Mouse (Mus musculus): ENCODE results near the gene Cdh23.

Gene Cdh23

DNA sequence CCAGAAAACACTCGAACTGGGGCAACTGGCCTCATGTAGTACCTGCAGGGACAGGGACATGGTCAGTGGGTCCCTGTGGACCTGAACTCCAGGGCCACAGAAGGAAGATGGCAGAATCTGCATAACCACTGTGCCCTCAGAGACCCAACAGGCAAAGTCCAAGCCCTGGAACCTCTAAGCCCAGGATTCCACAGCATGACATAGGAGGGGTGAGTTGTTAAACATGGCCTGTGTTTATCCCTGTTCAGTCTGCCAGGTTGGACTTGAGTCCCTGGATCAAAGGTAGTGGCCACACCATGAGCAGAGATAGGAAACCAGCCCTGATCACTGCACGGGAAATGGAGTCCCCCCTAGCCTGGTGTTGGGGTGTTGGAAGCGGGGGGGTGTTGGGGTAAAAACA is 20.2 kb upstream of the Cdh23 start:
- in situ Hi-C loops (cut with MboI, MseI), result loop anchor here in 1 of 2 experiments (10.0 kb wide), 1 partner anchor 1252 kb away; no protein-coding TSS in a partner anchor

DNA sequence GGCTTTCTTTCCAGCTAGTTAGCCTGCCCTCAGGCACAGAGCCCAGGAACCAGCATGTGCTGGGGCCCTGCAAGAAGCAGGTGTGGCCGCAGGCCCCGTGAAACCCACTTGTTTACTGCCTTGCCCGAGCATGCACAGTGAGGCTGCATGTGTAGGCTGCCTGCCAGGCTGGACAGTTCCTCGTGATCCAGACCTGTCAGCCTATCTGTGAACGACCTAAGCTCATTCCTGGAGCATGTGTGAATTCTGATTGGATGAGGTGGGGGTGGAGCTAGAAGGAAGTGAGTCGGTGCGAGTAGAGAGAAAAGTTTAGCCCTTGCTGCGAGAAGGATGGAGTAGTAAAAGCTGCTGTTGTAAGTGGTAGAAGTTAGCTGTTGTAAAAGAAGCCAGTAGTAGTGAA is 16.0 kb upstream of the Cdh23 start:
- in situ Hi-C loops (cut with MboI, MseI), result loop anchor here in 1 of 2 experiments (10.0 kb wide), 1 partner anchor 1247 kb away; no protein-coding TSS in a partner anchor

DNA sequence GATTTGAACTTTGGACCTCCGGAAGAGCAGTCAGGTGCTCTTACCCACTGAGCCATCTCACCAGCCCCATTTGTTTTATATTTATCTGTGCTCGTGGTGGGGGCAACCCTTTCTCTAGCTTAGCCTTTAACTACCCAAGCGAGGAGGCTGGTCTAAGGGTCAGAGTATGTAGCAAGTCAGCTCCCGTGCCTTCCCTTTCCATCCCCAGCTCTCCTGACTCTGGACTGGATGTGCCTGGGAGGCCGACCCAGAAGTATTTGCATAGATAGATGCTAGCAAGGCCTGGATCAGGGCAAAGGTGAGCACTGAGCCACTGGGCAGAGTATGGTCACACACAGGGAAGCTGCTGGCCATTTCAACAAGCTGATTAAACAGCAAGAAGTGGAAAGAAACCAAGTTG is 12.5 kb upstream of the Cdh23 start:
- in situ Hi-C loops (cut with MboI, MseI), result no loop called here

DNA sequence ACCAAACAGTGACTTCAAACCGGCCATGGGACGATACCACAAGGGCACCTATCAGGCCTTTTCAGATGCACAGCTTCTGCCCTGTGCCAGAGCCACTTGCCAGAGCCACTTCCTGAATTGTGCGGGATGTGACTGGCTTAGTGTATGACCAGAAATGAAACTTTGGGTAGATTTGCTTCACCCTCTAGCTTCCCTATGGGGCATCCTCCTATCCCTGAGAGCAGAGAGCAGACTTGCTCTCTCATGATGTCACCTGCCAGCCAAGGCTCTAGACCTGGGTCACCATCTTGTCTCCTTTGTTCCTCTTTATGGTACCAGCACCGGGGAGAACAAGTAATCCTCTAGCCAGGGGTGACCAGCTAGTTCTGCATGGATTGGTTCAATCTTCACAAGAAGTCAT is 10.0 kb upstream of the Cdh23 start:
- in situ Hi-C loops (cut with MboI, MseI), result no loop called here

DNA sequence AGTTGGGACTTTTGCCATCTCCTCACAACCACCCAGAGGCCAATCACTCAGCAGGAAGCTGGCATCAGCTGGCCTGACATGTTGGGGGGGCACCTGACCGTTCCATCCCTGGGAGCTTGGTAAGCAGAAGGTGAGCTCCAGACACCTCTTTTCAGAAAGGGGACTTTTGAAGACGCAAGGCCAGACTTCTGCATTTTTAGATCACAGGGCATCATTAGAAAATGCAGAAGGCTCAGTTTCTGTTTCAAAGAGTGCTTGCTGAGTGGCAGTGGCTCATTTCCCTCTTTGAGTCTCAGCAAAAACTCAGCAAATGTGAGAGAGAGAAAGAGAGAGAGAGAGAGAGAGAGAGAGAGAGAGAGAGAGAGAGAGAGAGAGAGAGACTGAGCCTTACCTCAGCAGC is 8.8 kb upstream of the Cdh23 start:
- in situ Hi-C loops (cut with MboI, MseI), result no loop called here

DNA sequence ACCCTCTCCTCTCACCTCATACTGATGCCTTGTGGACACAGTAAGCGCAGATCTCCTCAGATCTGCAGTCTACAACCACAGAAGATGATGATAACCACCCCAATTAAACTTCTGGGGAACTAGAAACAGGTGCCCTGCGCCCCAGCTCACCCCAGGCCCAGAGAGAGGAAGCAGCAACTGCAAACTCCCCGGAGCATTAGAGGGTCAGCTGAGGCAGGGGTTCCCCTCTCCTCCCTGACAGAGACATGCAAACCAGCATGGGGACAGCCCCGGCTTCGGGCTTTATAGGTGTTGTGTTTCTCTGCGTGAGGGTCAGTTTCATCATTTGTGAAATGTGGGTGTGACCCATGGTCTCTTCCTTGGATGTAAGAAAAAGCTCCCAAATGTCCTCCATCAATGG is 1.5 kb upstream of the Cdh23 start:
- in situ Hi-C loops (cut with MboI, MseI), result loop anchor here (5.0 to 10.0 kb wide), 2 partner anchors 165 to 523 kb away; no protein-coding TSS in a partner anchor

DNA sequence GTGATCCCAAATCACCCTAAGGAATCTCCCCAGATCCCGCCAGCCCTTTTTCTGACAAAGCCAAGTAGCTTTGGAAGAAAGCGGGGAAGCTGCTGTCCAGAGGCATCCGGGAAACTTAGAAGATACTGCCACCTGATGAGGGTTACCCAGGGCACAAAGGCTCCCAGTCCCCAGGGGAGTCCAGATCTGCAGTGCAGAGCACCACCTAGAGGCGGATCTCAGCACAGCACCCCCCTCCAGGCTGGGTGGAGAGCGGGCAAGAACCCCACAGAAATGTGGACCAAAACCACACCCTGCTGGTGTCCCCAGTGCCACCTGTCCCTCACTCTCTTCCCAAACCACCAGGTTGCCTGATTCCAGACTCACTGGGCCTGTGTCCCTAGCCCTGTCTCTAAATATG is 685 bp upstream of the Cdh23 start:
- in situ Hi-C loops (cut with MboI, MseI), result loop anchor here (5.0 to 10.0 kb wide), 2 partner anchors 165 to 522 kb away; no protein-coding TSS in a partner anchor

DNA sequence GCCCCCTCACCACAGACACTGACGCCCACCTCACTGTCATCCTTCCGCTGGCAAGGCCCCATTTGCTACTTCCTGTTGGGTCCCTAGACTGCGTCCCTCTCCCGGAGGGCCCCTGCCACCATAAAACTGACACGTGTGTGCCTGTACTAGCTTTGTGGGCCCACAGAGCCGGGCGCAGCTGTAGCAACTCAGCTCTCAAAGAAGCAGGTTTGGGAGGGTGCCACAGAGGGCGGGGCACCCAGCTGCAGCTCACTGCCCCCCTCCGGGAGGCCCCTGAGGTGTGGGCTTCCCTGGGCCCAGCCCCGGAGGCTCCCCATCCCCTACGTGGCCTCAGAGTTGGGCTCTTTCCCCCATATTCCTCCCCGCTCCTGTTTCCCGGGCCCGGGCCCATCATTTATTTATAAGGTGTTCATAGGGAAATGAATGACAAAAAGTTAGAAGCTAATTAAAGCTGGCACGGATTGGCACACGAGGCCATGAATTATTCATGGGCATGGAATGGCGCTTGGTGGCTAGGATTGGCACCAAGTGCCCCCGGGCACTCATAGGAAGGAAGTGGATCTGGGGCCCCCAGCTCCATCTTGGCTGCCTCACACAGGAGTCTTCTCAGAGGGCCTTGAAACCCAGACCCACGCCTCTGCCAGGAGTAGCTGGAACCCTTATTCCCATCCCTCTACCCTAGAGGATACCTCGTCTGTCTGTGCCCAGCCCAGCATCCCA is 4.5 kb downstream of the Cdh23 start:
- in situ Hi-C loops (cut with MboI, MseI), result loop anchor here in 1 of 2 experiments (10.0 kb wide), 1 partner anchor 517 kb away; no protein-coding TSS in a partner anchor

DNA sequence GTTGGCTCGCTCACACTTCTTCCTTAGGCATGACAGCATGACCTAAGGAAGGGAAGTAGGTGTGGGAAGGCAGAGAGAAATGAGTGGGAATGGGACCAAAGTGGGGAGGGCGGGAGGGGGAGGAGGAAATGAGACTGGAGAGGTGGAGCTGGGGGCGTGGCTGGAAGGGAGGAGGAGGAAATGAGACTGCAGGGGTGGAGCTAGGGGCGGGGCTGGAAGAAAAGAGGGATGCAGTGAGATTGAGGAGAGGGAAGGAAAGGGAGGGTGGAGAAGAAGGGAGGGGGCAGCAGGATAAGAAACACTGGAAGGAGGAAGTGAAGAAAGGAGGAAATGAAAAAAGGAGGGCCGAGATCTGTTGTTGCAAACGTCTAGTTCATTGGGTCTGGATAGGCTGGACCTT is 5.3 kb downstream of the Cdh23 start:
- in situ Hi-C loops (cut with MboI, MseI), result loop anchor here in 1 of 2 experiments (10.0 kb wide), 1 partner anchor 516 kb away; no protein-coding TSS in a partner anchor

DNA sequence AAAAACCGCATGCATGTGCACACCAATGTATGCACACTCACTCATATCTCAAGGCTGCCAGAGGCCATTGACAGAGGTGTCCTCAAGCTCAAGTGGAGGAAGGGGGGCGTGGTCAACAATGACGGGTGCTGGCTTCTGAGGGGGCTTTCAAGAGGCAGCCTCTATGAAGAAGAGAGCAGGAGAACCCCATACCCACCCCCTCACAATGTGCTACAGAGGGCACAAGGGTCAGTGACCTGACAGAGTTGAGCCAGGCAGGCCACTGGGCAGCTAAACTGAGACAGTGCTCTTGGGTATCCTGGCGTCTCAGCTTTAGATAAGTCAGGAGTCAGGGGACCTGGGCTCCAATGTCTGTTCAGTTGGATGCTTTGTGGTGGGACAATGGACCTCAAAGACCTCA is 6.9 kb downstream of the Cdh23 start:
- in situ Hi-C loops (cut with MboI, MseI), result no loop called here

DNA sequence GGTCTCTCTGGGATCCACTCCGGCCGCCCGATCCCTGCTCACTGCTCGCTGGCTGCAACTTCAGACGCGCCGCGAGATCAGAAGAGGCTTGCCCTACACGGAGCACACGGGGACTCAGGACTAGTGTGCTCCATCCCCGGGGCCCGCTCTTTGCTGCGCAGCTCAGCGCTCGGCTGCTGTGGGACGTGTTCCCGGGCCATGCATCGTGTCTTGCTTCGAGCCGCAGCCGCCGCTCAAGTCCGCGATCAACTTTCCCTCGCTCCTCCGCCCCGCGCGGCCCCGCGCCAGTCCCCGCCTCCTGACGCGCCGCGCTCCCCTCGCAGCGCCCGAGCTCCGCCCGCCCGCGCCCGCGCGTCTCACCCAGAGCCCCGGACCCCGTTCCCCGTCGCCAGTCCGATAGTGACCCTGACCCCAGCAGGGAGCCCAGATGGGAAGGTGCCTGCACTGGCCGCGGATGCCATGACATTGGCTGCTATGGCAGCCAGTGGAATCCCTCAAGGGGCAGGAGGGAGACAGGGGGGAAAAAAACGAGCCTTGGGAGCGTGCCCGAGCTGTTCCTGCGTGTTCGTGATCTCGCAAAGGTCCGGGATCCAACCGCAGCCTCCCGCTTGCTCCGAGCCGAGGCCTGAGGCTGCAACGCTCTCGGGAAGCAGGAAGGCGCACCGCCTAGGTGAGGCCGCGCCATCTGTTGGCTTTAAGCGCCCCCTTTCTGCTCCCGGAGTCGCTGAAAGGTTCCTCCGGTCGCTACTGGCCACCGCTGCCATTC is 9.1 kb downstream of the Cdh23 start:
- in situ Hi-C loops (cut with MboI, MseI), result no loop called here

DNA sequence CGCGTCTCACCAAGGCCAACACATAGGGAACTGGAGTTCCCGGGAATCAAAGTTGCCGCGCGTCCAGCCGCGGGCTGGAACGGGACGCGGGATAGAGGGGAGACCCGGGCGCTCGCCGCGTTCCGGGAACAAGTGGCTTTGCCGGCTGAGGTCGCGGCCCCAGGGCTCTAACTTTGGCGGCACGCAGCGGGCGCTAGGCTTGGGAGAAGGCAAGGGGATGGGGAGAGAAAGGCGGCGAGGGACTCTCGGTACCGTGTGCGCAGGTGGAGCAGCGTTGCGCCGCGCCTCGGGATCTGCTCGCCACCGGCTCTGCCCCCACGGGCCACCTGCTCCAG is 9.7 kb downstream of the Cdh23 start:
- in situ Hi-C loops (cut with MboI, MseI), result no loop called here

DNA sequence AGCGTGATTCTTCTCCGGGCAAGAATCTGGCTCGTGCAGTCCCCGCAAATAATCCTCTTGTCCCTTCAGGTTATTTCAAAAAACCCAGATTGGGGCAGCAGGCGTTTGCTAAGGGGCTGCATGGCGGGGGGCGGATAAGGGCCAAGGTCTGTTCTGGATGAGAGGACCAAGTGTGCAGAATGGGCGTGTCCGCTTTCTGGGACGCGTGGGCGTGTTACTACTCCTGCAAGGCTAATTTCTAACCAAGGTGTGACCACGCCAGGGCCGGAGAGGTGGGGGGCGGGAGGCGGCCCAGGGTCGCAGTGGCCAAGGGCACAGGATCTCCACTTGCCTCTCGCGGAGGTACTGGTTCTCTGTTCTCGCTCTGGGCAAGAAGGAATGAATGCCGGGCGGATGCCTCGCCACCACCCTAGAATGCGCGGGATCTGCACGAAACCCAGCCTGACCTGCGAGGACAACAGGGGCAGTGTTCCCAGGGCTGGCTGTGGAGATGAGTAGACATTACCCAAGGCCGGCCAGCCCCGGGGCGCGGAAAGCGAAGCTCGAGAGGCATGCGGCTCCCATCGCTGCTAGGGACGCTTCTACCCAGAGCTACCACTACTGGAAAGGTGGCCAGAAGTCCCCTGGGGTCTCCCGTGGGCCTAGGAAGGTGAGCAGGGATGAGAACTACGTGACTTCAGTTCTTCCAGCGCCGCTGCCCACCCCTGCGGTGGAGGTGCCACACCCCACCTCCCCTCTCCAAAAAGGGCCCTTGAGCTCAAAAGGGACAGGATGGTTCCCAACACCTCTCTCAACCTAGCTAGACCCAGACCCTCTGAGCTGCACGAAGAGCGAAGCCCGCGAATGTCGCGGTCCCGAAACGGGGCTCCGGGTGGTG is 10.3 kb downstream of the Cdh23 start:
- in situ Hi-C loops (cut with MboI, MseI), result no loop called here

DNA sequence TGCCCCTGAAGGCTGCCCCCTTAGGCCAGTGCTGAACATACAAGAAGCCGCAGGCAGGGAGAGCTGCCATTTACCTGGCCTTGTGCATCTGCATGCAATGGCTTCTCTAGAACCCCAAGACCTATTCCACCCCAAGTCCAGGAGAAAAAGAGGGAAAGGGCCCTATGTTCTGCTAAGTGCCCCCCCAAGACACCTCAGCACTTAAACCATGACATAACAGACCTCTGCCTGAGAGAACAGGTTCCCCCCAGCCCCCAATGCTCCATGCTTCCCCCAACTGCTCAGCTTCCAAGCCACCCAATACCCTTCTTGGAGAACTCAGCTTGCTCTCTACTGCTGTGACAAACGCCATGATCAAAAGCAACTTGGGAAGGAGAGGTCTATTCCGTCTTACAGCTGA is 17.4 kb downstream of the Cdh23 start:
- in situ Hi-C loops (cut with MboI, MseI), result loop anchor here in 1 of 2 experiments (5.0 kb wide), 1 partner anchor 1263 kb away; no protein-coding TSS in a partner anchor

DNA sequence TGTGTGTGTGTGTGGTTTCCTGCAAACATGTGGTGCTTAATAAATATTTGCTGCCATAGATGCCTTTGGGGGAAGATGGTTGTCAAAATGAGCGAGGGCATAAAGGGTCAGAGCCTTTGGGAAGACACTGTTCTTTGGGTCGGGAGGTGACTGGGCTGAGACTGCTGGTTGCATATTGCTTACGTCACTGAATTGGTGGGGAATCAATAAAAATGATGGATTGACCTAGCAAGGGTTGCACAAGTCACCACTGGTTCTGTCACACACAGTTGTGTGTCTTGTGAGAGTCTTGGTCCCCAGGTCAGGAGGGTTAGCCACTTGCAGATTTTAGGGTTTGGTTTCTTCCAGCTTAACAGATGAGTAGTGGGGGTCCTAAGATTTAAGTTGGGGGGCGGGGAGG is 19.0 kb downstream of the Cdh23 start:
- in situ Hi-C loops (cut with MboI, MseI), result loop anchor here in 1 of 2 experiments (5.0 kb wide), 1 partner anchor 1265 kb away; no protein-coding TSS in a partner anchor

DNA sequence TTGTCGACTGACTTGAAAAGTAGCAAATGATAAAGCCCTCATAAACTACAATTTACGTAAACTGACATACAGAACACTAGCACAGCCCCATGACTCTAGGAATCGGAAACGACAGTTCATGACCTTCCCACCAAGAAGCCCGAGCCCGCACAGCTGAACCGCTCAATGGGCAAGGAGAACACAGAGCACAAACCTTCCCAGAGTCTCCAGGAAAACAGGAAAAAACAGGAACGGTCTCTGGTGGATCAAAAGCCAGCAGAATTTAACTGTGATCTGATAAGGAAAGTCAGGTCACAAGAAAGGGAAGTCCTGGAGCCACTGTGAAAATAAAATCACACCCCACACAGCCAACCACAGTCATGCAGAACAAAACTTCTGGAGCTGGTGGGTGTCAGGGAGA is 26.1 kb downstream of the Cdh23 start:
- in situ Hi-C loops (cut with MboI, MseI), result no loop called here

DNA sequence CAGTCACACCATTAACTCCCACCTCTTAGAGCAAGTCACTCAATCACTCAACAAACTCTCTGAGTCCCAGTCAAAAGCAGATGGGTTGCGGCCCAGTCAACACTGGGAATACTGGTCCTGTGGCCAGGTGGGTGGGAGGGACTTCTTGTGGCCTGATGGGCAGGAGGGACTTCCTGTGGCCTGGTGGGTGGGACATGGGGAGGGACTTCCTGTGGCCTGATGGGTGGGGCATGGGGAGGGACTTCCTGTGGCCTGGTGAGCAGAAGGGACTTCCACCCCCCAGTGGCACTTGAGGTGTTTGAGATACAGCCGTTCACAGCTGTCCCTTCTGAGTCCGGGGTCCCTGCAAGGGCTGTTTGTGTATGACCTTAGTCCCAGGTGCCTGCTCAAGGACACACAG is 27.7 kb downstream of the Cdh23 start:
- in situ Hi-C loops (cut with MboI, MseI), result no loop called here

DNA sequence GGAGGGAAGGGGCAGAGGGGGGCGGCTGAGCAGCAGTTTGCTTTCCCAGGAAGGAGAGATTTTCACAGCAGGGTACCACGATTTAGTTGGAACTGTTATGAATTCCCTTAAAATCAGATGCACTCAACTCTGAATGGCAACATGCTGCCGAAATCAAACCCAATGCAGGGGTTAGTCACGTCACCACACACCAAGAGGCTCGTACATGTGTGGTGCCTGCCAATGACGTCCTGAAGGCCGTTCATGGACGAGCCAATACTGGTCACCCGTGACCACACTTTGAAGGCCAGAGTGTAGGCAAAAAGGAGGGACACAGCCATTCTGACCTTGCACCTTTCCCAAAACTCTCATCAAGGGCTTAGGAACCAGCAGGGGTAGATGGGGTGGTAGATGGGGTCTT is 35.3 kb downstream of the Cdh23 start:
- in situ Hi-C loops (cut with MboI, MseI), result no loop called here

DNA sequence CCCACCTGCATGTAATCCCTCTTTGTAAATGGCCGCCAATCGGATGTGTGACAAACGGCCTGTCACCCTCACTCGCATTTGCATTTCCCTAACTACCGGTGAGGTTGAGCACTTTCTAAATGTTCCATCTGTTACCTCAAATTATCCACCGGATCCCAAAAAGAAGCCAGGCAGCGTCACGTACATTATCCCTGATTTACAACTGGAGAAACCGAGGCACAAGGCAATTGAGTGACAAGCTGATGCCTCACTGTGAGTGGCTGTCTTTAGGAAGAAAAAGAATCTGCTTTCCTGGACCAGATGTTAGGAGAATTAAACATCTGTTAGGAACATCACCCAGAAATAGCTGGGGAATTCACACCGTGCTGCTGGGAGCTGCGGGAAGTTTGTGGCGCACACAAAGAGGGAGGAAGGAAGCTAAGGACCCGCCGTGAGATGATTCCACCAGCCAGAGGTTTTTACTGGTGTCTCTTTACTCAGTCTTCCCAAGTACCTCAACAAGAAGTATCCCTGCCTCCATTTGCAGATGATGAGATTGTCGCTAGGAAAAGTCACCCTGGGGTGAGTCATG is 36.8 kb downstream of the Cdh23 start:
- in situ Hi-C loops (cut with MboI, MseI), result no loop called here

DNA sequence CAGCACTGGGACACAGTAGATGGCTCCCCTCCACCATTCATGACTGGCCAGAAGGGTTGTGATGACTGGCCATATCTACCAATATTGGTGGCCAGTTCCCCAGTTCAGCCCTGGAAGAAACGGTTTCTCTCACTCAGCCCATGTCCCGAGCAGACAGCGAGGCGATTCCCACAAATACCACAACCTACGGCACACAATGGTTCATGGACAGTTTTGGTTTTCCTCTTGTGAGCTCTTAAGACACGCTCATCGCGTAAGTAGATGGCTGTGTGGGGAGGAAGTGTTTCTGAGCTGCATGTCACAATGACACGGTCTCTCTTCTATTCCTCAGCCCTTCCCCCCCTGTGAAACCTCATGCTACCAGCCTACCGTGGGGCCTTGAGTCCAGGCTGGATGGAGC is 38.1 kb downstream of the Cdh23 start:
- in situ Hi-C loops (cut with MboI, MseI), result no loop called here

DNA sequence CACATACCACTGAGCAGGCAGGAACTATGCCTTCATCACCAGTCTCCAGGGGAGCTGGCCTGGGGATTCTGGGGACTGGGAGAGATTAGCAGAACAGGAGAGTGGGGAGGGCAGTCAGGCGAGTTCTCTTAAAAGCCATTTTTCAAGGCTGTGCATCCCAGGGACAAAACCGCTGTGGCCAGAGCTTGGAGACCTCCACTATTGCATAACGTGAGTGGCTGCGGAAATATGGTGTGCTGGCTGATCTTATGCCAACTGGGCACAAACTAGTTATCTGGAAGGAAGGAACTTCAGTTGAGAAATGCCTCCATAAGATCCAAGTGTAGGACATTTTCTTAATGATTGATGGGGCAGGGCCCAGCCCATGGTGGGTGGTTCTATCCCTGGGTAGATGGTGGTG is 42.6 kb downstream of the Cdh23 start:
- in situ Hi-C loops (cut with MboI, MseI), result no loop called here

All from T-helper 17 cell (primary cell).